Mouse (Mus musculus): ENCODE measurements around the gene Mfng.

Mfng gene

DNA sequence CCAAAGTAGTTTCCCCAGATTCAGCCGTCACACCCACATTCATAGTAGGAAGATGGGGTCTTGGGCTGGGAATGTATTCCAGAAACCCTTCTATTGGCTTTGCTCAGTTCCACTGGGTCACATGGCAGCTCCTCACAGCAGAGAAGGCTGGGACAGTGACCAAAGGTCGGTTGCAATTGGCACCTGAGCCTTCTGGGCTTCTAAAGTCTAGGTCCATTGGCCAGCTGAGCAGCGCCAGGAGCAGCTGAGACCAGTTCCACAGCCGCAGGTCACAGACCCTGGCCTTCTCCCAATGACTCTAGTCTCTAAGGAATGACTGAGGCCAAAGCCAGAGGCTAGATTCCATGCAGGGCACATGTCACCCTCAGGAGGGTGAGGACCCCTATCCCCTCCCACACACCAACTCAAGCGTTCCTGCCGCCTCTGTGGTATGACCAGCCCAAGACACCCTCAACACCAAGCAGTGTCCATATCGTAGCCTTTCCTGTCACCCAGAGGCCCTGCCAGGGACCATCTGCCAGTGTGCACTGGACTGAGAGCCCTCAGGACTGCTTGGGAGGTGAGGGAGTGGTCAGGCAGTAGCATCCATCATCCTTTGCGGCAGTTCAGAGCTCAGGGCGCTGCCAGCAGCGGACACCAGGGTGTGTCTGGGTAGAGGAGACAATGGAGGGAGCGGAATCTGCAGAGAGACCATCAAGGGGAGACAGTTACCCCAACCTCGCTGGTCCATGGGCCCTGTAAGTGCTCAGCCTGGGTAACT lies 17.1 kb downstream of the Mfng start:
- in situ Hi-C loops (cut with MboI, MseI), result no loop called here

DNA sequence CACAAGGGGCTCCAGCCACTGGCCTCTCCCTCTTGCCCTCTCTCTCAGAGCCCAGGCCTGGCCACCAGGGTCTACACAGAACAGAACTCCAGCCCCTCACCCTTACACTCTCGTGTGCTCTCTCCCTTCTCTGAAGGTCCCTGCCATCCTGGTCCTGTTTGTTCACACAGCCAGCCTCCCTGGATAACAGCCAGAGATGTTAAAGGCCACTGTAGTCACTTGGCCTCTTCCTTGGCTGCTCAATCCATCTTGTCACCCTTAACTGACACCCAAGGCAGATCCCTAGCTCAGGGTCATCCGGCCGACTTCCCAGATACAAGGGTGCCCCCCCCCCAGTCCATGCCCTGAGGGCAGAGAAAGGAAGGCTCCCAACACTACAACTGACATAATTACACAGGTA lies 18.0 kb downstream of the Mfng start:
- in situ Hi-C loops (cut with MboI, MseI), result no loop called here

DNA sequence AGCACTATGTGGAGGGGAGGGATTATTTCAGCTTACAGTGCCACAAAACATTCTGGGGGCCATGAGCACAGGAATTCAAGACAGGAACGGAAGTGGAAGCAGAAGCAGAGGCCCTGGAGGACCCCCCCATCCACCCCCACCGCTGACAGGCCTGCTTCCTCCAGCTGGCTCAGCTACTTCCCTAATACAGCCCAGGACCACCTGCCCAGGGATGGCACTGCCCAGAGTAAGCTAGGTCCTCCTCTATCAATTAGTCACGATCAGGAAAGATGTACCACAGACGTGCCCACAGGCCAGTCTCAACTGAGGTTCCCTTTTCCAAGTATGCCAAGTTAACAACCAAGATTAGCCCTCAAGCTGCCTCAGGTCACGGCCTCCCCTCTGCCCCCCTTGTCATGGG lies 19.1 kb downstream of the Mfng start:
- in situ Hi-C loops (cut with MboI, MseI), result no loop called here

DNA sequence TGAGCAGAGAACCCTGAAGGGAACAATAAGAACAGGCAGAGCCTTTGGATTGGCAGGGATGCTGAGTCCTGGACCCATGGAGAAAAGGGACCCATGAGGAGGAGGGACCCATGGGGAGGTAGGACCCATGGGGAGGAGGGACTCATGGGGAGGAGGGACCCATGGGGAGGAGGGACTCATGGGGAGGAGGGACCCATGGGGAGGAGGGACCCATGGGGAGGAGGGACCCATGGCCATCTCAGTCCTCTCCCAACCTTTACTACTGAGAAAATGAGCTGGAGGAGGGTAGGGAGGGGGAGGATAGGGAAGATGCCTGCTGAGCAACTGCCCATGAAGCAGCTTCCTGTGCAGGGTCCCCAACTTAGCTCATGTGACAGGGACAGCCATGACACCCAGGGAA lies 20.3 kb downstream of the Mfng start:
- in situ Hi-C loops (cut with MboI, MseI), result no loop called here

DNA sequence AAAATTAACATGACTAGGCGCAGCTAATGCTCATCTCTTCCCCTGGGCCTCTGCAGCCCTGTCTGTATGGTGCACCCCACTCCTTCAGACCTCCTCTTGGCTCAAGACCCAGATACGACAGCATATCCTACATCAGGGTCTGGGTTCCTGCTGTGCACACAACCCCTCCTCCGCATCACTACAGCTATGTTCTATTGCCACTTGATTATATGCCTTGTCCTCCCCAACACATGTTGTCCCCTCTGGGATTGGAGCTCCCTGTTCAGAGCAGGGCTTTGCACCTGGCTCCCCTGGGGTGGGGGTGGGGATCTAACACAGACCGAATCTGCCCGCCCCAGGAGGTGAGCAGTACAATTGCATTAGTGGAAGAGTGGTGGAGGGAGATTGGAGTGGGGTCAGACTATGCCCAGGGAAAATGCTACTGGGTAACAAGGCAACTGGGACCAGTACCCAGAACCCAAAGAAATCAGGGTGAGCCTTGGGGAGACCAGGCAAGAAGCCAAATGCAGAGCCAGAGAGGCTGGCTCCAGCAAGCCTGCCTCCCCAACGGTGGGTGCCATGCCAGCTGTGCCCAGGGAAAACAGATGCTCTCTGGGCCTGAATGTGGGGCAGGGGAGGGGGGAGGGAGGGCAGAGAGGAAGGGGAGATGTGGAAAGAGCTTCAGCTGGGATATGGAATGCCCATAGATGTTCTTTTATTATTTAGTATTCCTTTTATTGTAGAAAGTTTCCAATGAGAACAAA lies 22.5 kb downstream of the Mfng start:
- in situ Hi-C loops (cut with MboI, MseI), result no loop called here

DNA sequence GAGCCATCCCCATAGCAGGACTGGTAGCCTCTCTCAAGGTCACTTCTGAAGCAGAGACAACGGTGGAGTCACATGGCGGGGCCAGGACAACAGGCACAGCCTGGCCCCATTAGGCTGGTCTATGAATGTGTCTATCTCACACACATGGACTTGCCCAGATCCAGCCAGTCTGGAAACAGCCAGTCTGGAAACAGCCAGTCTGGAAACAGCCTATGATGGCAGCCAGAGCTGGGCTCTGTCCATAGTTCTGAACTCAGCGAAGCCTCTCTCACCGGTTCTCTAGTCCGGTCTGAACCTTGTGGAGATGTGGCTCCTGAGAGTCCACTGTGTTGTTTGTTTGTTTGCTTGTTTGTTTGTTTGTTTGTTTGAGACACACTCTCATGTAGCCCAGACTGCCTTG lies 23.4 kb downstream of the Mfng start:
- in situ Hi-C loops (cut with MboI, MseI), result no loop called here

DNA sequence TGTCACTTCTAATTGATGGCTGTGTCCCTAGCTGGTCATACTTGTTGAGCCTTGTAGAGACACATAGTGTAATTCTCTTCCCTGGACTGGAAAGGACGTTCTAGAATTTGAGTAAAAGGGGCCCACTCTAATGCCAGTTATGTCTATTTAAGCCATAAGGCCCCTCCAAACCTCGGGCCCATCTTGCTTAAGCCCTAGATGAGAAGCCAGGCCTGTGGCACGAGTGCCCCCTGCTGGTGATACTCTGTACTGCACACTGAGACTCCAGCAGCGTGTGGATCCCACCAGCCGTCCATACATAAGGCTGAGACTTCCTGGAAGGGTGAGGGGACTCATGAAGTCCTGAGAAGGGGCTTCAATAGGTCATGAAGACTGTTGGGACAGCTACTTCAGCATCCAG lies 29.1 kb downstream of the Mfng start:
- in situ Hi-C loops (cut with MboI, MseI), result loop anchor here (5.0 kb wide), 1 partner anchor 122 kb away; no protein-coding TSS in a partner anchor

DNA sequence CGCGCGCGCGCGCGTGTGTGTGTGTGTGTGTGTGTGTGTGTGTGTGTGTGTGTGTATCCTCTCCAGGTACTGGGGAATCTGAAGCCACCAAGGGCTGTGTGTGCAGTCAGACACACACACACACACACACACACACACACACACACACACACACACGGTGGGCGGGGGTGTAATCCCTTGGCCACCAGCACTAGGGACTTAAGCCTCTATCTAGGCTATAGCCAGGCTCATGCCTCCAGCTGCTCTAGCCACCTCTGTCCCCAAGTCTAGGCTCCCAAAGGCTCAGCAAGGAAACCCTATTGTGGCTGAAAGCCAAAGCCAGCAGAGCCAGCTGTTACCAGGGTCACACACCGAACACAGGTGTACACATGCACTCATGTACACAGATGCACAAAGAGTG lies 30.4 kb downstream of the Mfng start:
- in situ Hi-C loops (cut with MboI, MseI), result loop anchor here (5.0 kb wide), 1 partner anchor 121 kb away; no protein-coding TSS in a partner anchor

DNA sequence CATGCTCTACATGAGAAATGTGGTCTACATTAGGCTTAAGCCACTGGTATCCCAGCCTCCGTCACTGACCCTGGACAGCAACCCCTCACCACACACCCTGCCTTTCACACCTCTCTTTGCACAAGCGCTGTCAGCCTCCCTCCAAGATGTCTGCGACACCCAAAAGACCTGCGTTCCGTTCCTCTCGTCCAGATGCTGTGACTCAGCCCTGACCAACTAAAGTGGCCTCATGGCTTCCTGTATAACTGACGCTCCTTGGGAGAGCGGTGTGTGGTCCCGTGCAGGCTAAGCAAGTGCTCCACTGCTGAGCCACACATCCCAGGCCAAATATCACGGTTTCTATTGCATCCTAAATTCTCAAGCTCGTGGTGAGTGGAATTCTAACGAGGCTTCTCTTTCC lies 32.6 kb downstream of the Mfng start:
- in situ Hi-C loops (cut with MboI, MseI), result loop anchor here (5.0 kb wide), 1 partner anchor 118 kb away; no protein-coding TSS in a partner anchor

DNA sequence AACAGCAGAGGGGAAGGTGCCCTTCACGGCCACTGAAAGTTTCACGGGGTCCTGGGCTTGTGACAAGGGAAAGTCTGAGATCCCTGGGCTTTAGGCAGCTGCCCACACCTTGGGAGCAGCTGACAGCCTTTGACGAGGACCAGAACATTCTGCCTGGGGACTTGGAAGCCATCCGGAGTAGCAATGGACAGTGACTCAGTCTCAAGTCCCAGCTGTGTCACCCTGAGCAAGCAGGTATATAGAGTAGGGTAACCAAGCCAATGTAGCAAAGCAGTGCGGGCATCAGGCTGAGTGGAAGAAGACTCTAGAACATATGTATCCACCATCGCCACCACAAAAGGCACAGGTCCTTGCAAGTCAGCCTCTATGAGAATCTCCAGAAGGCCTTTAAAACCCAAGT lies 36.1 kb downstream of the Mfng start:
- in situ Hi-C loops (cut with MboI, MseI), result no loop called here

DNA sequence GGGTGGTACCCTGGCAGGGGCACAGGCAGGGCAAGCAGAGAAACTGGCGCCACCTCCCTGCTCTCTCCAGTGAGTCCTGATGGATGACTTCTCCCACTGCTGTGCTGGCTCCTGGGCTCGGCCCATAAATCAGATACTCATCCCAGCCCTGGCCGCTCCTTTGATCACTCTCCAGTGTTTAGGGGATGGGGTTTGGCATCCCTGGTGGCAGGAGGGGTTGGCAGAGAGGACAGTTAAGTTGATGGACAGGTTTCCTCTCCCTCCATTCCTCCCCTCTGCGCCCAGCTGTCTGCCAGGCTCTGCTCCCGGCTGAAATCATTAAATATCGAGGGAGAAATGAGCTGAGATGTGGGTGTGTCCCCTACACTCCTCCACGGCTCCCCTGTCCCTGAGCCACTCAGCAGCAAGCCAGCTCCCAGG lies 36.6 kb downstream of the Mfng start:
- in situ Hi-C loops (cut with MboI, MseI), result no loop called here

DNA sequence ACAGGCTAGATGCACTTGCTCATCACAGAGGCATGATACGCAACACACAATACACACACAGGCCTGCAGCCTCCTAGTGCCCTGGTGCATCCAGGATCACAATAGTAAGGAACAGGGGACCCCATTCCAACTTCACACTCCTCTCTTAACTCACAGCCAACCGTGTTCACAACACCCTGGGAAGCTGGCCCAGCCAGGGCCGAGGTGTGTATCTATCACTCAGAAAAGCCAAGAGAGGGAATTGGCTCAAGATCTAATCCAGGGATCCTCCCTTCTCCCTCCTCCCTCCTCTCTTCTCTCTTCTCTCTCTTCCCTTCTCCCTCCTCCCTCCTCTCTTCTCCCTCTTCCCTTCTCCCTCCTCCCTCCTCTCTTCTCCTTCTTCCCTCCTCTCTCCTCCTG lies 37.1 kb downstream of the Mfng start:
- in situ Hi-C loops (cut with MboI, MseI), result no loop called here

DNA sequence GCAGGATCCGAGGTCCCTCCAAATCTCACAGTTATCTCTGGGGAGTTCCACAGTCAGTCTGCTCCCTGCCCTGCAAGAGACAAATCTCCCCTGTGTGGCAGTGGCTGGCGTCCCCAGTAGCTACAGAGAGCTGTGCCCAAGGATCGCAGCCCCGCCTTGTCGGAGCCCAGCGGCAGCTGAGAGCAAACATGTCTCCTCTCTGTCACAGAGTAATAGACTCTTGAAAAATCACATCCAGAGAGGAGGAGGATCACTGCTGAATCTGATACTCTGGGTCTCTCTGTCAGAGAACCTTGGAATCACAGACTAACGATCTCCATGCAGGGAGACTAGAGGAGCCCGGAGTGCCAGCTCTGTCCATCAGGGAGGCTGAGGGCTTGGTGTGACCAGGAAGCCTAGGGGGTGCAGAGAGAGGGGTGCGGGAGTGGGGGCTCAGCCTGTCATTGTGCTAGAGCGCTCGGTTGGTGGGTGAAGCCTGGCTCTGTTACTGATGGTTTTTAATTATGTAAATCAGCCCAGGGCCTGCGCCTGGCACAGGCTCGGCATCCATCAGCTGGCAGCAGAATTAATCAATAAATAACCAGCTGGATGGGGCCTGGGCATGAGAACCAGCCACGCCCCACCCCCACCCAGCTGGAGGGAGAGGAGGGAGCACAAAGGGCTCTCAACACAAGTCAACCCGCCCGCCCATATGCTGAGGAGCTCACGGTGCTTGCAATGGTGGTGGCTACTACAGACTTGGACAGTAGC lies 37.7 kb downstream of the Mfng start:
- in situ Hi-C loops (cut with MboI, MseI), result no loop called here

DNA sequence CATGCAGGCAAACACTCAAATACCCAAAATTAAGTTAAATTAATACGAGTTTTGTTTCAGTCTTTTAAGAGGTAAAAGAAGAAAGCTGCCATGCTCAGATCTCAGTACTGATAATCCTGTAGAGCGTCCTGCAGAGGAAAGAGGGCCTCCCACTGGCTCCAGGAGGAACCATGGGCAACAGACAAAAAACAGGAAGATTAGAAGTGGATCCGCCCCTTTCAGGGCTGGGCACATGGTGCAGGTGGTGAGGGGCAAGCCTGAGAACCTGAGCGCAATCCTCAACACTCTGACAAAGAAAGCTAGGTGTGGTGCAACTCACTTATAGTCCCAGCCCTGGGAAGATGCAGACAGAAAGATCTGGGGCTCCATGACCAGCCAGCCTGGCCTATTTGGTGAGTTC lies 41.4 kb downstream of the Mfng start:
- in situ Hi-C loops (cut with MboI, MseI), result no loop called here

DNA sequence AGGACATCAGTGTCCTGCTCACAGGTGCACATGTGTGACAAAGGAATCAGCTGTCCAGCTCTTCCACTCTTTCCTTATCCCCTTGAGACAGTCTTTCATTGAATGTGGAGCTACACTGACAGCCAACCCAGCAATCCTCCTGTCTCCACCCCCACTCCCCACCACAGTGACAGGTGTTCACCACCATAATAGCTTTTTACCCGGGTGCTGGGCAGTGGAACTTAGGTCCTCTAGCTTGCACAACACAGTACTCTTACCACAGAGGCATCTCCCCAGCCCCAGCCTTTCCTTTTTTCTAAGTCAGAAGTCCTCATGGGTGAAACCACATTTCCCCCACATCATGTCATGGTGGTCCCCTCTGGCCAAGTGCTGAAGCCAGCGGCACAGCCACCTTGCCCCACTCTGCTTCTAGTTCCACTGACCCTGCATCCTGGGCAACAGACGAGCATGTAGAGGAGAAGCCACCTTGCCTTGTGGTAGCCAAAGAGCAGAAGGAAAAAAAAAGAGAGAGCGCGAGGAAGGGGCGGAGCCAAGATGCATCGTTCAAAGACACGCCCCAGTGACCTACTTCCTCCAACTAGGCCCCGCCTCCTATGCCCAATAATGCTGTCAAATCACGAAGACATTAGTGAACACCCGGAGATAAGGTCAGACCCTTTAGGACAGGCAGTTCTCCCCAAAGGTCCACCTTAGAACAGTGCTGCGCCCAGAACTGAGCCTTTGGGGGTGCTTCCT lies 42.8 kb downstream of the Mfng start:
- in situ Hi-C loops (cut with MboI, MseI), result no loop called here

DNA sequence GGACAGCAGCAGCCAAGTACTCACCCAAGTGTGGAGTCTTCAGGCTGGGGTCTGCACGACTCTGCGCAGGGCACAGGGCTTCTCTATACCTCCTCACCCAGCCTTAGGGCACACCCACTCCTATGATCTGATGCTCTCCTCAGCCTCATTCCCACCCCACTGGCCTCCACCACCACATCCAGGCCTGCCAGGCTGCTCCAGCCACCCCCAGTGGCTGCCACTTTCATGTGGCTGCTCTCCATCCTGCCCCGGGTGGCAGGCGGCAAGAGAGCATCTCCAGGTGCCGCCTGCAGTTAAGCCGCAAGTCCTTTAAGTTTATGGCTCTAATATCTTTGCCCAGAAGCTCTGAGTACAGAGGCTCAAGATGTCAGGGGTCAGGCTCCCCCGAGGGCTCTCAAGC lies 46.6 kb downstream of the Mfng start:
- in situ Hi-C loops (cut with MboI, MseI), result no loop called here

DNA sequence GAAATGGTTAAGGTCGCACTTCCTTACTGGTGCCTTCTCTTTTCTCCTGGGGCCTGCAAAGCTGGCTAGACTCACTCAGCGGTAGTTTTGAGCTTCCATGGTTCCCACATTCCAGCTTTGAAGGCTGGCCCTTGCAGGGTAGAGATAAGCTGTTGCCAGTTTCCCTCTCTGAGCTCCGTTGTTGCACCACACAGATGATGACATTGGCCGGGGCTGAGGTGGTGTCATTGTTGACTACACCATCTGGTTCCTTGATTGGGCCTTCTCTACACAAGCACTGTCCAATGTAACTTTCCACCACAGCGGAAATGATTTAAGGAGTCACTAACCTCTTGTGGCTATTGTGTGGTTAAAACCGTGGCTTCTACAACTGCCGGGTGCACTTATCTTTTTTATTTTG lies 52.7 kb downstream of the Mfng start:
- in situ Hi-C loops (cut with MboI, MseI), result no loop called here

DNA sequence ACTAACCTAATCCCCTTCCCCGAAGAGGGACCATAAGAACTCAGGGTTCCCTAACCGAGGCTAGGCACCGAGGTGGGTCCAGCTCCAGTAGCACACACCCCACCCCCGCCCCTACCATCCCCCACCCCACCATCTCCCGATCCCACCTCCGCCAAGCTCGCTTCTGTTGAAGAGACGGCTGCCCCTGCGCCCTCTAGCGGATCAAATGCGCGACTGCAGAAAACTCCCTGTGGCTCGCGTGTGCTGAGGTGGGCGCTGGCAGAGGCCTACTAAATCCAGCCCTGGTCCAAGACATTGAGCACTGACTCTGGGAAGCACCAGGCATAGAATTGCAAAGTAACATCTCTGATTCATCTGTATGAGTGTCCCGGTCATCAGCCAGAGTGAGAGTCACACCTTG lies 53.2 kb downstream of the Mfng start:
- in situ Hi-C loops (cut with MboI, MseI), result no loop called here

DNA sequence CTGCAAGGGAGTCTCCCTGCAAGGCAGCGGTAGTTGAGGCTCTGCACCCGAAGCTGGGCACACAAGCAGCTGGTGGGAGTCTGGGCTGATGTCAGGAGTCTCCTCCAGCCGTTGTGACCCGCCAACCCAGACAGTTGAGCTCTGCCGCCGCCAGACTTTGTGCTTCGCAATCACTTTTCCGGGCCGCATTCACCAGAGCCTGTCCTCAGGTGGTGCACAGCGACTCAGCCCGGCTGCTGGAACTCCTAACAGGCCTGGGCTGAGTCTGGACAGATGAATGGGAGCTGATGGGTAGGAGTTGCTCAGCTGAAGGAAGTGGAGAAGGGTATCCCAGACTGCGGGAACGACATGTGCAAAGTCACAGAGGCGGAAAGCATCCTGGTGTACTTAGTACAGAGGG lies 53.9 kb downstream of the Mfng start:
- in situ Hi-C loops (cut with MboI, MseI), result no loop called here

DNA sequence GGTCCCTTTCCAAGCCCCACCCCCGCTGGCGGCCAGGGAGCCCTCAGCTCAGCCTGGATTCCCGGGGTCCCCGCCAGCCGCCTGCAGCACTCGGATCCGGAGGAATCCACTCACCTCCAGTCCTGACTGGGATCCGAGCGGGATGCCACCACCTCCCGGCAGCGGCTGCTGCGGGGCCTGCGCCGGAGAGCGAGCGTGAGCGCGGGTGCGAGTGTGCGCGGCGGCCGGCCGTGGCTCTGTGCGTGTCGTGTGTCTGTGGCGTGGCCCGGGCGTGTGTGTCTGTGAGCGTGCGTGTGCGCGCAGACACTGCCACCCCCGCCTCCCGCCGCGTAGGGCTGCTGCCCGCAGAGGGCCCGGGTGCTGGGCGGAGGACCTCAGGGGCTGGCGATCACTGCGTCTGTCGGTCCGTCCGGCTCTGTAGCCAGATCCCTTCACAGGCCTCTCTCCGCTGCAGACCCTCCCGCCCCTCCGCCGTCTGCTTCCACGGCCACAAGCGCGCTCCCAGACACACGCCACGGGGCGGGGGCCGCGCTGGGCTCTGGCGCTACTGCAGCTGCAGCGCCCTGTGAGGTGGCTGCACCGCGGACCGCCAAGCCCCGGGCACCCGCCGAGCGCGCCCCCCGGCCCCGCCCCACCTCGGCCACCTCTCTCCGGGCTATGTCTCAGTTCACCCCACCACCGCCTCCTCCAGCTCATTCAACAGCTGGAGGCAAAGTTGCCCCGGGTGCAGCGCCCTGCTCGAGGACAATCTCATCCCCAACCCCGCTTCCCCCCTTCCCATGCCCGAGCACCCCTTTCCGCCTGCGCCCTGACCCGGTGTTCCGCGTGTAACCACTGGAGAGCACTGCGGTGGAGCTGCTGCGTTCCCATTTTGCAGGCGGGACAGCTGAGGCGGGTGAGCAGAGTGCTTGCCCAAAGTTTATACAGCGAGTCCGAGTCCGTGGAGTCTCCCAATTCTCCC lies 54.7 kb downstream of the Mfng start, which contains the start of gene Elfn2:
Gene Elfn2 (minus strand): TSS at position 482 of the 961 bp plus-strand sequence.
- in situ Hi-C loops (cut with MboI, MseI), result no loop called here

DNA sequence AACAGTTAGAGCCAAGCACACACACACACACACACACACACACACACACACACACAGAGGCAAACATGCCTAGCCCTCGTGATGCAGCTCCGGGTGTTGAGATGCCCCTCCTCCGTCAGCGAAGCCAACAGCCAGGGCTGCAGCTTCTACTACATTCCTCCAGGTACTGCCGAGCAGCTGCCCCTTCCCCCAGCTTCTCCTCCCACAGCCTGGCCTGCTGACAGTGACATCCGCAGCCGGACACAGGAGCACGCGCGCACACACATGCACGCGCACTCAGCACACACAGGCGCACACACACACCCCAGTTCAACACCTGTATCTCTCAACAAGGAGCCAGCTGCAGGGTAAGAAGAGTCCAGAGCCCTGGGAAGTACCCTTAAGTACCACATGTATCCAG lies 56.3 kb downstream of the Mfng start:
- in situ Hi-C loops (cut with MboI, MseI), result no loop called here
